Mouse (Mus musculus): ENCODE measurements around the gene Mob3a.
"Not testable (repeated sequence)": the region's sequence is repeated elsewhere in the genome, so short reads cannot be mapped to it uniquely, and the experiment has no call there.

Gene Mob3a

GRCm38 (mm10) chr10:80663485-80664196 is 38.1 kb downstream of the Mob3a start:
- peak; percentile 39 for DNase-seq (ENCODE audit: low read depth, low spot score)

DNA sequence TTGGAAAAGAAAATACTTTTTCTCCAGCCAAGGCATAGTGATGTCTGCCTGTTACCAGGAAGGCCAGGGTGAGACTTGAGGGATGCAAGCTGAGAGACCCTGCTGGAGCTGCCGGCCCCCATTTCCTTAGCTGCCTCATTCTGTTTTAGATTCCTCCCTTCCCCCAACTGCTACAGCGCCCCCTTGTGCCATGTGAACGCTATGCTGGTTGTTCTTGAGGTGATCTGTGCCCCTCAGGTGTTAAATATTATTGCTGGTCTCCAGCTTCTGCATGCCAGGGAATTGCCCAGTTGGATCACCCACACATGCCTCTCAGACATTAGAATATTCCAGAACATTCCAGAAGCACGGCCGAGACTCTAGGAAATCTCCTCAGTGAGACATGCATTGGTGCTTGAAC is 40.6 kb downstream of the Mob3a start:
- DNase-seq (ENCODE audit: low read depth, low spot score), result peak; percentile 56

DNA sequence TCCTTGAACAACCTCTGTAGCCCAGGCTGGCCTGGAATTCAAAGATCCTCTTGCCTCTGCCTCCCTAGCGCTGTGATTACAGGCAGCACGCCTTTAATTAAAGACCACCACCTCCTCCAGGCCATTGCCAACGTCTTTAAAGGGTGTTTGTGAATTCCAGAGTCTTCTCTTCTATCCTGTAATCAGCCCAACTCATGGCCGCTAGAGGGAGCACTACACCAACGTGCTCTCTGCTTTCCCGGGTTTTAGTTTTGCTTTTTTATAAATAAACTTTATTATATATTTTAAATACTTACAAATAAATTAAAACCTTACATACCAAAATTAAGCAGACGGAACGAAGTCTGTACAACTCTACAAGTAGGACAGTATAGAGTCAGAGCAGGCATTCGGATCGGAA is 42.6 kb downstream of the Mob3a start:
- DNase-seq (ENCODE audit: low read depth, low spot score), result peak; percentile 72

- DNase-seq (ENCODE audit: low read depth, low spot score), result no peak
Observed at GRCm38 (mm10) chr10:80658841-80659202, 43.0 kb downstream of the Mob3a start.

GRCm38 (mm10) chr10:80658194-80658840 is 43.5 kb downstream of the Mob3a start:
- DNase-seq (ENCODE audit: low read depth, low spot score), result no peak

DNA sequence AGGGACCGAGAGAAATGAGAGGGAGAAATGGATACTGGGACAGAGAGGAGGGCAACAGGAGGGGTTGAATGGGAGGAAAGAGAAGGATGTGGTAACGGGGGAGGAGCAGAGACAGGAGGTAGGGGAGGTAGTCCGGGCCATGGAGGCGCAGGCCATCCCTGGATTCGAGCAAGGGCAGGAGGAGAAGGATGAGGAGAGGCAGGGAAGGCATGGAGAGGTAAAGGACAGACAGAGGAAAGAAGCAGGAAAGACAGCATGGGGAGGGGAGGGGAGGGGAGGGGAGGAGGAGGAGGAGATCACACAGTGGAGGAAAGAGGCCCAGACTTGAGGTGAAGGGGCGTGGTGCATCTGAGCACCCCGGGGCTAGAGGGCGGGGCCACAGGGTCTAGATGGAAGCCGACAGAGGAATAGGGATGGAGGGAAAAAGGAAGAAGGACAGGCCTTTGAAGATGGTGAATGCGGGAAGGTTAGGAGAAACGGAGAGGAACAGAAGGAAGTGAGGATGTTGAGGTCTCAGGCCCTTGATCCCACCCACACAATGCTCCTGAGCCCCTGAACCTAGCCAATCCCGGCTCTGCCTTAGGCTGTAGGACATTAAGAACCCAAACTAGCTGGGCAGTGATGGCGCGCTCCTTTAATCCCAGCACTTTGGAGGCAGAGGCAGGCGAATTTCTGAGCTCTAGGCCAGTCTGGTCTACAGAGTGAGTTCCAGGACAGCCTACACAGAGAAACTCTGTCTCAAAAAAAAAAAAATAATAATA is 44.7 kb downstream of the Mob3a start, which contains the start of gene Btbd2:
Gene Btbd2, minus strand, starts transcription at position 209 of the 761 bp plus-strand sequence.
- DNase-seq (ENCODE audit: low read depth, low spot score), result no peak

DNA sequence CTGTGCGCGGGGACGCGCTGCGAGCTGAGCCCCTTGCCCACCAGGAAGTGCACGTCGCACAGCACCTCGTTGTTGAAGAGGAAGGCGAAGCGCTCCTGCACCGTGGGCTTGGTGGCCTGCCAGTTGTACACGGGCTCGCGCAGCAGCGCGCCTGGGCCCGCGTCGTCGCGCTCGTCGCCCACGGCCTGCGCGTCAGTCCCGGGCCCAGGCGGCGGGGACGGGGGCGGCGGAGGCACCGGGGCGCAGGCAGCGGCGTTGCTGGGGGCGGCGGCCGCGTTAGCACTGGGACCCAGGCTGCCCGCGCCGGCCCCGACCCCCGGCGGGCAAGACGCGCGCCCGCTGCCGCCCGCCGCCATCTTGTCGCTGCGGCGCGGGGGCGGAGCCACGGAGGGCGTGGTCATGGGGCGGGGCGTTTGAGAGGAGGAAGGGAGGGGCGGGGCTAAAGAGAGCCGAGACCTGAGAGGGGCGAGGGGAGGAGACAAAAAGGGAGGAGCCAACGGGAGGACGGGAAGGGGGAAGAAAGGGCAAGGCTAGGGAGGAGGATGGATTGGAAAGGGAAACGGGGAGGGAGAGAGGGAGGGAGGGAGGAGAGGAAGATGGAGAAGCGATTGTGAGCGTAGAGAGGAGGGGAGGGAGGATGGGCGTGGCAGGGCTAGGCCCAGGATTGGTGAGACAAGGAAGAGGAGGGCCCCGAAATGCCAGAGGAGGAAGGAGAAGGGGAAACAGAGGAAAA is 45.5 kb downstream of the Mob3a start:
- peak; percentile 99 for DNase-seq (ENCODE audit: low read depth, low spot score)

DNA sequence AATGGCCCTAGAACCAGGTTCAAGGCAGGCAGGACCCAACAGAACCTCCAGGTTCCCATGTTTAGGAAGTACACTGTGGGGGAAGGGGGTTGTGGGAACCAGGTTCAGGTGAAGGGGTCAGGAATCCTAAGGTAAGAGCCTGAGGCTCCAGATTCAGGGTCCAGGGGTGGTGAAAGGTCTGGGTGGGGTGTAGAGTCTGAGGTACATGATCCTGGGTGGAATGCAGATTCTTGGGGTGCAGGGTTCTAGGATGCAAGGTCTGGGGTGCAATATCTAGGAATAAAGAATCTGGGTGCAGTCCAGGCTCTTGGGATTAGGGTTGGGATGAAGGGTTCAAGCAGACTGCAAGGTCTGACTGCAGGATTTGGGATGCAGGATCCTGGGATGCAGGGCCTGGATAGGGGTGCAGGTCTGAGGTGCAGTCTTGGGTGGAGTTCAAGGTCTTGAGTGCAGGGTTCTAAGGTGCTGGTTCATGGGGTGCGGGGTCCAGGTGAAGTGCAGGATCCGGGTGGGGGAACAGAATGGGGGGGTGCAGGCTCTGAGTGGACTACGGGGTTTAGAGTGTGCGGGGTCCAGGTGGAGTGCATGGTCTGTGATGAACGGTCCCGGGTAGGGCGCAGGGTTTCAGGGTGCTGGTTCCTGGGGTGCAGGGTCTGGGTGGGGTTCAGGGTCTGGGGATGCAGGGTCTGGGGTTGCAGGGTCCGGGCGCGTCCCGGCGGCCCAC is 46.2 kb downstream of the Mob3a start:
- DNase-seq (ENCODE audit: low read depth, low spot score), result no peak

GRCm38 (mm10) chr10:80654866-80655265 is 46.9 kb downstream of the Mob3a start:
- no peak for DNase-seq (ENCODE audit: low read depth, low spot score)

DNA sequence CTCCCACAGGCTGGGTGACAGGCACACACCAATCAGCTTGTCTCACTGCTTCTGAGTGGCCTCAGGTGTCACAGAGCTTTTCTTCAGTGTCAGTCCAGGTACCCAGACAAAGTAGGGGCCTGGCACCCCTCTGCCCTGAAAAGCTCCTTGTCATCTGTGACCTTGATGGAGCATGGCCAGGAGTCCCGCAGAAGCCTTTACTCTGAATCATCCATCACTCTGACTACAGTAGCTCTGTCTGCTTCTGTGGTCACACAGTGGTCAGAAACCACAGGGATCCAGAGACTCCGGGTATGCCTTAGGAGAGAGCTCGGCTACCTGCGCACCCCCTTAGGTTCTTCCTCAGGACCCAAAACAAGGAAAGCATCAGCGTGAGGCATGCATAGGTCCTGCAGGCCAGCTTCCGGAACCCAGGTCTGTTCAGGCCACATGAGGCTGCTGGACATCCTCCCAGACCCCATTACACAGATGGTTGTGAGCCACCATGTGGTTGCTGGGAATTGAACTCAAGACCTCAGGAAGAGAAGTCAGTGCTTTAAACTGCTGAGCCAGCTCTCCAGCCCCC is 48.5 kb downstream of the Mob3a start:
- DNase-seq (ENCODE audit: low read depth, low spot score), result no peak

DNA sequence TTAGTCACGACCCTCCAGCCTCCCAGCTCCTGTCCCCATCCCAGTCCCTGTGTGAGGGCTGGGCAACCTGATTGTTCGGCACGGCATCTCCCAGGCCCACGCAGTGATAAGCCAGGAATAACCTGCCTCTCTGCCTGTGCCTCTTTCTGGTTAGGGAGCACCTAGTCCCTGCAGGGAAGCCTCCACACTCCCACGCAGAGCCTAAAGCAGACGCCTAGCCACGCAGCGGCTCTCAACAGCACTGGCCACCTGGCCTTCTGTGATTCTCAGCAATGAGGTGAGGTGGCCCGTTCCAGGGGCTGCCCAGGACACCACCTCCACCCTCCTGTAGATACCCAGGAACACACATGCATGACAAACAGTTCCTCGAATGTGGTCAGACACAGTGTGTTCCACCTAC is 51.4 kb downstream of the Mob3a start:
- DNase-seq (ENCODE audit: low read depth, low spot score), result no peak

- DNase-seq (ENCODE audit: low read depth, low spot score), result not testable (repeated sequence)
Observed at GRCm38 (mm10) chr10:80649910-80650309, 51.9 kb downstream of the Mob3a start.

DNA sequence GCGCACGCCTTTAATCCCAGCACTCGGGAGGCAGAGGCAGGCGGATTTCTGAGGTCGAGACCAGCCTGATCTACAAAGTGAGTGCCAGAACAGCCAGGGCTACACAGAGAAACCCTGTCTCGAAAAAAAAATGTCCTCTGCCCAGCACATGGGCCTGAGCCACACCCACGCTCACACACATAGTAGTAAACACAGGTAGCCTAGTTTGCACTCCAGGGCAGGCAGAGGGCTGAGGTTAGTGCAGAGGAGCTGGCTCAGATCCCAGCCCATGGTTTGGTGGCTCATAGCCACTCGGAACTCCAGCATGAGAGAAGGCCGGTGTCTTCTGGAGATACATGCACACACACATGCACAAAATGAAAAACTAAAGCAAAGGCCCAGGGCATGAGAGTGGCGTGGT is 54.8 kb downstream of the Mob3a start:
- DNase-seq (ENCODE audit: low read depth, low spot score), result no peak

- no peak for DNase-seq (ENCODE audit: low read depth, low spot score)
Observed at GRCm38 (mm10) chr10:80635345-80635744, 66.4 kb downstream of the Mob3a start.

Data from forelimb bud, embryonic 11.5 days (tissue).